Mouse (Mus musculus) neural tube, embryonic 13.5 days (tissue): ENCODE measurements around the gene Grin2d. TPM values are rescaled to one million over a fixed set of nuclear protein-coding genes. Genes with fewer than 3 reads are reported as not detected.

Experiments
- ATAC-seq: fragments of 200-750 bp; cut with Nextera tagmentation; 2 replicates; pipeline ENCODE4 v1.8.0; 2017; ENCODE audit warnings: low read depth, mild to moderate bottlenecking, moderate TSS enrichment, moderate library complexity
- H3K27ac ChIP-seq: fragments of 300-500 bp; sonication (generic); replicated peaks from 2 replicates; pipeline ENCODE4 v1.5.1; 2015; ENCODE audit warnings: moderate library complexity, mild to moderate bottlenecking, inconsistent platforms
- H3K27me3 ChIP-seq: fragments of 300-500 bp; sonication (generic); 2 replicates; pipeline ENCODE4 v1.6.1; 2015; ENCODE audit warnings: mild to moderate bottlenecking, inconsistent platforms
- H3K36me3 ChIP-seq: fragments of 300-500 bp; sonication (generic); 2 replicates; pipeline ENCODE4 v1.6.1; 2015; ENCODE audit warnings: mild to moderate bottlenecking, inconsistent platforms
- H3K4me1 ChIP-seq: fragments of 300-500 bp; sonication (generic); replicated peaks from 2 replicates; pipeline ENCODE4 v1.6.1; 2015; ENCODE audit warnings: inconsistent platforms
- H3K4me2 ChIP-seq: fragments of 300-500 bp; sonication (generic); 2 replicates; pipeline ENCODE4 v1.6.1; 2015; ENCODE audit warnings: inconsistent platforms, mild to moderate bottlenecking, moderate library complexity
- H3K4me3 ChIP-seq: fragments of 300-500 bp; sonication (generic); 2 replicates; pipeline ENCODE4 v1.5.1; 2015; ENCODE audit warnings: mild to moderate bottlenecking, inconsistent platforms
- H3K9ac ChIP-seq: fragments of 300-500 bp; sonication (generic); 2 replicates; pipeline ENCODE4 v1.6.1; 2015; ENCODE audit warnings: moderate library complexity, mild to moderate bottlenecking, inconsistent platforms
- H3K9me3 ChIP-seq: fragments of 300-500 bp; sonication (generic); 2 replicates; pipeline ENCODE4 v1.6.1; 2016; ENCODE audit warnings: inconsistent platforms
- WGBS: fragments of 180-500 bp; shearing (Covaris S2); methylation state at CpG from one replicate; pipeline ENCODE4 v1.1.7; 2015; 5-methylcytosine and 5-hydroxymethylcytosine counted together
- polyA plus RNA-seq: library from polyadenylated mRNA; unstranded; fragments of >200 nt; fragmentation: Nextera tagmentation; extraction: Ambion mirVana; gene quantifications from 2 replicates; pipeline ENCODE4 v1.2.1, GENCODE M21; 2015

Gene Grin2d
- polyA plus RNA-seq, 1 experiment from 2014 or later, result 1.6 TPM

DNA sequence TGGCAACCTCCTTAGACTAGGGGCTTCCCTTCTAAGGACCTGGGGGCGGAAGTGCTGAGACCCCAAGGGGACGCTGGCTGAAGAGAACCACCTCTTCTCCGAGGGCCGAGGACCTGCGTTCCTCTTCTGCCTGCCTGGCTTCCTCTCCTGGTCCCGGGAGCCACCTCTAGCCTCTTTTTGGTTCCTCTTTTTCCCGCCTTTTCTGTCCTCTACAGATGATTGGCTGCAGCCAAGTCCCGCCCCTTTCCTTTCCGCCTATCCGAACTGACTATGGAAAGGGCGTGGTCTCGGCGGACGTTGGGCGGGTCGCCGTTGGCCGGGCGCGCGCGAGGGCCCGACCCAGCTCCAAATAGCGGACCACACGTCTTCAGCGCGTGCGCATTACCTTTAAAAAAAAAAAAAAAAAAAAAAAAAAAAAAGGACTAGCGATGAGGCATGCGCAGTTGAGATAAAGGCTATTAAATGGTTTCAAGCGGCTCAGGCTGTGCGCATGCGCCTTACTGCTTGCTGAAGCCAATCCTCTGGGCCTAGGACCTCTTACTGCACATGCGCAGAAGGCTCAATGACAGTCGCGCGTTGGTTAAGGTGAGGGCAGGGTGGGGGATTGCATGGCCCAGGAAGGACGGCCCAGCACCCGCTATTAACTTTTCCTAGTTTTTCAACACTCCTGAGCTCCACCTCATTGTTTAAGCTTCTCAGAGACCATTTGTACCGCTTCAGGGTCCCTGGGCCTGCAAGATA is 18.5 kb upstream of the Grin2d start, which contains the start of the genes Syngr4 and Tmem143:
Syngr4 (minus strand) TSS at position 198 of the 741 bp plus-strand sequence.
Tmem143 (plus strand) TSS at position 425 of the 741 bp plus-strand sequence.
- WGBS, result 1% methylated on average over 40 of the region's 40 CpGs
- H3K4me3 ChIP-seq, result peak within 1 kb of the TSS; percentile 46
- H3K9me3 ChIP-seq, result no peaks in the 10 kb centered on the region
- peaks cover 11% of the 10 kb centered on the region for H3K4me1 ChIP-seq
- peak; percentile 90 for ATAC-seq
- H3K27me3 ChIP-seq, result no peaks in the 10 kb centered on the region
- peak within 1 kb of the TSS; percentile 78 for H3K9ac ChIP-seq
- peak within 1 kb of the TSS; percentile 72 for H3K27ac ChIP-seq
- H3K36me3 ChIP-seq, result no peaks in the 10 kb centered on the region
- peak within 1 kb of the TSS; percentile 91 for H3K4me2 ChIP-seq

DNA sequence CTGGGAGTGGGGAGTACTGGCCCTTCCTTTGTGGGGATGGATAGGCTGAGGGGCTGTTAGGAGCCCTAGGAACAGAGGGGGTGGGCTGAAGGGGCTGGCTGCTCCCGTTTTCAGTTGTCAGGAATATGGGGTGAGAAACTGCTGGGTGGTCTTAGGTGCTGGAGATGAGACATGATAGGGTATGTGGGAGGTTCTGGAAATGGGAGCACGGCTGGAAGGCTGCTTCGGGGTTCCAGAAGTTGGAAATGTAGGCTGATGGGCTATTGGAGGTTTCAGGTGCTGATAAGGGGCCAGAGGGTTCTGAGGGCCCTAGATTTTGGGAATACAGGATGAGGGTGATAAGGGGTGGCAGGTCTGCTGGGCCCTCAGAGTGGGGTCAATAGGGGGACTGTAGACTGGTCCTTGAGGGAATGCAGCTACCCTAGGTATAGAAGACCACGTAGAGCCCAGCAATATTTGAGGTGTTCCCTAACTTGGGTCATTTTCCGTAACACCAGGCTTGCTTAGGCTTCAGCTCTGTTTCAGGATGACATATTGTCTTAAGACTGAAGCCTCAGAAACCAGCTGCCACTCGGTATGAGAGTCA is 17.8 kb upstream of the Grin2d start:
- H3K9me3 ChIP-seq, result no peaks in the 10 kb centered on the region
- H3K36me3 ChIP-seq, result no peaks in the 10 kb centered on the region
- H3K4me1 ChIP-seq, result peaks cover 11% of the 10 kb centered on the region
- H3K27ac ChIP-seq, result no peak overlapping the region
- 0 out of 2 replicates have a peak overlapping the region, but pooled peaks have one; percentile 46 for H3K4me3 ChIP-seq
- no peaks in the 10 kb centered on the region for H3K27me3 ChIP-seq
- peak overlapping the region; percentile 91 for H3K4me2 ChIP-seq
- ATAC-seq, result peak; percentile 41
- WGBS, result 73% methylated on average over 6 of the region's 6 CpGs
- H3K9ac ChIP-seq, result no peak overlapping the region

- H3K27me3 ChIP-seq, result no peaks in the 10 kb centered on the region
- peaks cover 5% of the 10 kb centered on the region for H3K4me1 ChIP-seq
- H3K9me3 ChIP-seq, result no peaks in the 10 kb centered on the region
- H3K4me2 ChIP-seq, result no peak overlapping the region
- no peak overlapping the region for H3K27ac ChIP-seq
- no peak overlapping the region for H3K4me3 ChIP-seq
- H3K9ac ChIP-seq, result no peak overlapping the region
- WGBS, result 74% methylated on average over 2 of the region's 2 CpGs
- H3K36me3 ChIP-seq, result no peaks in the 10 kb centered on the region
- ATAC-seq, result no peak
Observed at GRCm38 (mm10) chr7:45892651-45893050, 14.5 kb upstream of the Grin2d start.

DNA sequence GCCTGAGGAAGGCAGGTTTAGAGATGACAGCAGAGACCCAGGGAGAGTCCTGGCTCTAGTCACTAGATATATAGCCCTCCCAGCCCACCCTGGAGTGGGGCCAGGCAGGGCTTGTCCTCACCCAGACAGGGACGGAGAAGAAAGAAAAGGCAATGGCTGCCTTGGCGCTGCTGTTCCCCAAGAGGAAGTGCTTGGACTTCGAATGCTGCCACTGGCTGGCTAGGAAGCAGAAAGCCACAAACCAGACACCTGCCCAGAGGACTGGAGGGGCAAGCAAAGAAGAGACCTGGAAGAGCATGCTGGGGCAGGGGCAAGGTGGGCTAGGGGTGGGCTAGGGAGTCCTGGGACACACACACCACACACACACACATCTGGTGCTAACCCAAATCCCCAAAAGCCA is 9.1 kb upstream of the Grin2d start:
- WGBS, result 53% methylated on average over 3 of the region's 3 CpGs
- ATAC-seq, result 0 out of 2 replicates have a peak, but pooled peaks have one; percentile 36
- Histone ChIP-seq H3K36me3 (peaks cover 40% of the 10 kb centered on the region), H3K27me3 (no peaks in the 10 kb centered on the region), H3K4me3 (no peak overlapping the region), H3K27ac (no peak overlapping the region), H3K9ac (peak overlapping the region; percentile 43; the same call in 1 of the 2 replicates), H3K9me3 (no peaks in the 10 kb centered on the region), H3K4me1 (0 out of 2 replicates have a peak, but pooled peaks cover 4% of the 10 kb centered on the region), H3K4me2 (no peak overlapping the region)

GRCm38 (mm10) chr7:45881011-45881410 is 2.8 kb upstream of the Grin2d start:
- Histone ChIP-seq H3K9me3 (no peaks in the 10 kb centered on the region), H3K4me1 (no peaks in the 10 kb centered on the region), H3K9ac (no peak overlapping the region), H3K36me3 (peaks cover 98% of the 10 kb centered on the region), H3K27ac (no peak overlapping the region), H3K27me3 (no peaks in the 10 kb centered on the region), H3K4me2 (no peak overlapping the region), H3K4me3 (no peak overlapping the region)
- WGBS, result 94% methylated on average over 2 of the region's 2 CpGs
- ATAC-seq, result no peak

DNA sequence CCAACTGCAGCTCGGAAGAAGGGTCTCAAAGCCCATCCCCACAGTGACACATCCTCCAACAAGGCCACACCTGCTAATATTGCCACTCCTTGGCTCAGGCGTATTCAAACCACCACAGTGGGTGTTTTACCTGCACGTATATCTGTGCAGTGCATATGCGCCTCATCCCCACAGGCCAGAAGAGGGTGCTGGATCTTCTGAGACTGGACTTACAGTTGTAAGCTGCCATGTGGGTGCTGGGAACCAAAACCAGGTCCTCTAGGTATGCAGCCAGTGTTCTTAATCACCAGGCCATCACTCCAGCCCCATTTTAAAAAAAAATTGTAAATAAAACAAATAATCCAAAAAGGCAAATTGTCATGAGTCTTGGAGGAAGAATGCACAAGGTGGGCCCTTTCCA is 2.4 kb upstream of the Grin2d start:
- Histone ChIP-seq H3K27me3 (no peaks in the 10 kb centered on the region), H3K4me2 (no peak overlapping the region), H3K4me1 (no peaks in the 10 kb centered on the region), H3K36me3 (peaks cover 98% of the 10 kb centered on the region), H3K27ac (no peak overlapping the region), H3K4me3 (no peak overlapping the region), H3K9ac (no peak overlapping the region), H3K9me3 (no peaks in the 10 kb centered on the region)
- 96% methylated on average over 4 of the region's 4 CpGs for WGBS
- ATAC-seq, result no peak

DNA sequence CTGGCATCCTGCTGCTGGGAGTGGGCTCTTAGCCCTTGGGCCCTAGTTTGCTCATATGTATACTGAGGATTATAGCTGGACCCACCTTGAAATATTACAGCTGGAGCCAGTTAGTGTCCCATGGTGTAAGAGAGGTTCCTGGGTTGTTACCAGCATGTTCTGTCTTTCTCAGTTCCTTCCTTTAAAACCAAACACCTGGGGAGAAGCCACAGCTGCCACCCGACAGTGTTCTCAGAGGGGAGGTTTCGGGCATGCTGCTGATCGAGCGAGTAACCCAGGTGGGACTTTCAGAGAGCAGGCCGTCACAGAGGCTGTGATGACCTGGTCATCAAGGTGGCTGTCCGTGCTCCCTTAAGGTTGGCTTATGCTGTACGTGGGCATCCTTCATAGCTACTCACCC is 1.3 kb downstream of the Grin2d start:
- 96% methylated on average over 7 of the region's 7 CpGs for WGBS
- H3K4me2 ChIP-seq, result no peak overlapping the region
- H3K36me3 ChIP-seq, result peaks cover 75% of the 10 kb centered on the region
- no peaks in the 10 kb centered on the region for H3K27me3 ChIP-seq
- H3K27ac ChIP-seq, result no peak overlapping the region
- no peaks in the 10 kb centered on the region for H3K9me3 ChIP-seq
- no peak overlapping the region for H3K4me3 ChIP-seq
- no peak for ATAC-seq
- no peak overlapping the region for H3K9ac ChIP-seq
- H3K4me1 ChIP-seq, result peaks cover 18% of the 10 kb centered on the region

DNA sequence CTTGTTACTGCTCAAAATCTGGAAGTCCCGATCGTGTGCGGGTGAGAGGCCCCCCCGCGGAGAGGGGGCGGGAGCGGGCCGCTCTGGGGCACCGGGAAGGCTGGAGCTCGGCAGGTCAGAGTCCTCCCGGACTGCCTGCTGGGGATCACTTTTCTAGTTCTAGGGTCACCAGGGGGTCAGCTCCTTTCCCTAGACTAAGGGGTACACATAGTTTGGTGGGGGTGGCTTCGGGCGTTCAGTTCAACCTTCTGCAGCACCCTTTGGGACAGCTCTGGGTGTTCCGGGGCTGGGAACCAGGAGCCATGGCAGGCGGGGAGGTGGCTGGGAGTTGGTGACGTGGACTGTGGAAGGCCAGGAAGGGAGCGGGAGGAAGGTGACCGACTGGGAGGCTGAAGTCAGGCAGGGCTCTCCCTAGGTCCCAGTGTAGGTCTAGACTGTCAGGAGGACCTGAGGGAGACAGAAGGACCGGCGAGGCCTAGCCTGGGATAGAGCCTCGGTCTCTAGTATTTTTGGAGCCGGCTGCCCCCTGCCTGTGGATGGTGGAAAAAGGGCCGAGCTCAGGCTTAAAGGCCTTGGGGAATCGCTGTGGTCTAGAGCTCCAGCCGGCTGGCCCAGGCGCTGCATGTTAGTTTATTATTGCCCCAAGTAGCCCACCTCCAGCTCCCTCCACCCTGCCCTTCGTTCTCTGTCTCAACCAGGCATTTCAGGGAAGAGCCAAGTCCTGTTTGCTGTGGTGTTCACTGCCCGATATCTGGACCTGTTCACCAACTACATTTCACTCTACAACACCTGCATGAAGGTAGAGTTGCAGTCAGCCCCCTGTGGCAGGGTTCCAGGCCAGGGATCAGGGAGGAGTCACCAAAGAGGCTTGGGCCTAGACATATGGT is 4.9 kb downstream of the Grin2d start:
- peak; percentile 36 for ATAC-seq
- peaks cover 50% of the 10 kb centered on the region for H3K4me1 ChIP-seq

GRCm38 (mm10) chr7:45872624-45873023 is 5.6 kb downstream of the Grin2d start, which contains the start of gene Kdelr1:
Gene Kdelr1, plus strand, starts transcription at chr7:45872772.
- peaks cover 57% of the 10 kb centered on the region for H3K4me1 ChIP-seq
- H3K4me2 ChIP-seq, result peak within 1 kb of the TSS; percentile 76
- peaks cover 32% of the 10 kb centered on the region for H3K27me3 ChIP-seq
- H3K4me3 ChIP-seq, result peak within 1 kb of the TSS; percentile 87
- H3K27ac ChIP-seq, result peak within 1 kb of the TSS; percentile 89
- ATAC-seq, result peak; percentile 61
- no peaks in the 10 kb centered on the region for H3K9me3 ChIP-seq
- H3K9ac ChIP-seq, result peak within 1 kb of the TSS; percentile 98
- under 1% methylated on average over 18 of the region's 18 CpGs for WGBS
- H3K36me3 ChIP-seq, result peaks cover 34% of the 10 kb centered on the region

More for the DNA sequence above, 4.9 kb downstream of the Grin2d start:
- peak overlapping the region; percentile 76 for H3K4me2 ChIP-seq
- peak overlapping the region; percentile 98 for H3K9ac ChIP-seq
- H3K4me3 ChIP-seq, result peak overlapping the region; percentile 87
- peaks cover 39% of the 10 kb centered on the region for H3K36me3 ChIP-seq
- peaks cover 26% of the 10 kb centered on the region for H3K27me3 ChIP-seq
- no peaks in the 10 kb centered on the region for H3K9me3 ChIP-seq
- 2% methylated on average over 28 of the region's 28 CpGs for WGBS
- H3K27ac ChIP-seq, result peak overlapping the region; percentile 89

DNA sequence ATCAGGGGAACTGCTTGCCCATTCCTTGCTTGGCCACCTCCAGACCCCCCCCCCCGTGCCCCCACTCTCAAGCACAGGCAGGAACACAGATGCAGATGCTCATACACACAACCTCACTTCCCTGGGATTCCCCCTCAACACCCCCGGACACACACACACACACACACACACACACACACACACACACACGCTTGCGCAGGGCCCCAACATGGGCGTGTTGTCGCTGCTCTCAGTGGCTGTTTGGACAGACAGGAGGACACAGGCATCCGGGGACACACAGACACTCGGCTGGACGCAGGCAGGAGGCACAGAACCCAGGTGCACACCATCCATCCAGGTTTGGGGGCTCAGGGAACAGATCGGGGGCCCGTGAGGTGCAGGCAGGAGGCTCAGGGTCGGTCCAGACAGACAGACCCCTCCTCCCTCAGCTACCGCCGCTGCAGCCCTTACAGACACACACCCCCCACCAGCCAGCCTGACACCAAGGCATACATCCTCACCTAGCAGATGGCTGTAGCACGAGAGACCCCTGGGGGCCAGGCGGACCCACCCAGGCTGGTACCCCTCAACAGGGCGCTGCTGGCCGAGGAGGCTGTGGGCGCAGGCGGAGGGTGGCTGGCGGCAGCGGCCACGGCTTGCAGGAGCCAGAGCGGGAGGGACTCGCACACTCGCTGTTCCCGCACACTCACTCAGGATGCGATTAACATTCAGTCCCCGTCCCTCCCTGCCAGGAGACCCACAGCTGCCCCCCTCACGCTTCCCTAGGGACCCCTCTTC is 7.7 kb downstream of the Grin2d start:
- peaks cover 40% of the 10 kb centered on the region for H3K27me3 ChIP-seq
- WGBS, result under 1% methylated on average over 30 of the region's 30 CpGs
- H3K27ac ChIP-seq, result peak overlapping the region; percentile 49
- H3K9ac ChIP-seq, result peak overlapping the region; percentile 87
- H3K36me3 ChIP-seq, result peaks cover 12% of the 10 kb centered on the region
- peak; percentile 13; the same call in 1 of the 2 replicates for ATAC-seq
- H3K9me3 ChIP-seq, result no peaks in the 10 kb centered on the region
- peak overlapping the region; percentile 44 for H3K4me3 ChIP-seq
- H3K4me1 ChIP-seq, result peaks cover 75% of the 10 kb centered on the region
- peak overlapping the region; percentile 64 for H3K4me2 ChIP-seq

- H3K4me1 ChIP-seq, result peaks cover 71% of the 10 kb centered on the region
- peak overlapping the region; percentile 49; the same call in 1 of the 2 replicates for H3K27ac ChIP-seq
Observed at GRCm38 (mm10) chr7:45869787-45870186, 8.4 kb downstream of the Grin2d start.

More at GRCm38 (mm10) chr7:45869787-45870186, 8.4 kb downstream of the Grin2d start:
- Histone ChIP-seq H3K4me3 (peak overlapping the region; percentile 44), H3K9me3 (no peaks in the 10 kb centered on the region), H3K4me2 (peak overlapping the region; percentile 64), H3K9ac (peak overlapping the region; percentile 87), H3K27me3 (peaks cover 43% of the 10 kb centered on the region), H3K36me3 (peaks cover 8% of the 10 kb centered on the region)
- WGBS, result 4% methylated on average over 14 of the region's 14 CpGs
- no peak for ATAC-seq
